Mouse (Mus musculus) cerebral cortex, adult 2 months (tissue): ENCODE measurements around the gene Ifit1bl2.

Experiments used
- WGBS: fragments of 180-500 bp; shearing (Covaris S2); methylation state at CpG from one replicate; pipeline ENCODE4 v1.1.7; 2018; 5-methylcytosine and 5-hydroxymethylcytosine counted together

Ifit1bl2 gene

DNA sequence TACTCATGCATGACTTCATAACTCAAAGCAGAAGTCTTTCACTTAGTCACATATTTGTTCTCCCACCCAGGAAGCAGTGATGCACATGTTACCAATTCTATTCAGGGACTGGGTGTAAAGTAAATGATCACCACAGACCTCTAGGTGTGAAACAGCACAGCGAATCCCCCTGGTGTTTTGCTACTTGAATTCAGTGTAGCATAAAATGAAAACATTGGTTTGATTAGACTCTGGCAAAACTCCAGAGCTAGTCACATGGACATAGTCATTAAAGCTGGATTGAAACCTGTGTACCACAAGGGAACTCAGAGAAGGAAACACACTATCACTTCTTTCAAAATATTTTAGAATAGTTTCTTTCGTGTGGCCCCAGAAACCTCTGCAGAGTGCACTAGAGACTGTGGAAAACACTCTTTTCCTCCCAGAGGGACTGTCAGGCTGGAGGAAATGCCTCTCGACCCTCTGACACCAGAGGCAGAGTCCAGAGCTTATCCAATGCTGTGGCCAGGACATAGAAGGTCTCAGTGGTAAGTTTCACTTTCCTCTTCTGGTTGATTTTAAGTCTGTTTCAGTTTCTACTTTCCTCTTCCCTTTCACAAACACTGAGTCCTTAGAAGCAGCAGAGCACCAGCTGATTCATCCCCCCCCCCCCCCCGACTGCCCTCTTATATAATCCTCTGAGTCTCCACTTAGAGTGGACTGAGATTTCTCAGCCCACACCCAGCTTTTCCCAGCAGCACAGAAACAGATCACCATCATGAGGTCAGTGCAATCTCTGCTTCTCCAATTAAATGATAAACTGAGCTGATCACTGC is 33.1 kb downstream of the Ifit1bl2 start, which contains the start of gene Ifit3b:
Ifit3b (plus strand) TSS at position 734 of the 815 bp plus-strand sequence.
- 24% methylated on average over 4 of the region's 4 CpGs for WGBS

DNA sequence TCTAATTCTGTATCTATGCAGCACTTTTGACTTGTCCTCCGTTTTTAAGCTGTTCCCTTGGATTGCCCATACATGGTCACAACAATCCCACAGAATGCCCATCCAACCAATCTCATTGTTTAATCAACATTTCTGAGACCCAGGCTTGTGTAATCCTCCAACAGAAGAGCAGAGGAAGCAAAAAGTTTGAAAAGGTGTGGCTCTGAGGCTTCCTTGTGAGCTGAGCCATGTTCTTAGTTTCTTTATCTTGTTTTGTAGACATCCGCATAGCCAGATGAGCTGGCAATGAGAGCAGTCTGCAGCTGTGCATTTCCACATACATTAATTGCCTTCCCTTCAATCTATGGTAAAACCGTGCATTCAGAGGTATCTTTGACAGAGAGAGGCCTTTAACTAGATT is 35.1 kb downstream of the Ifit1bl2 start:
- WGBS = 93% methylated on average over 3 of the region's 3 CpGs

DNA sequence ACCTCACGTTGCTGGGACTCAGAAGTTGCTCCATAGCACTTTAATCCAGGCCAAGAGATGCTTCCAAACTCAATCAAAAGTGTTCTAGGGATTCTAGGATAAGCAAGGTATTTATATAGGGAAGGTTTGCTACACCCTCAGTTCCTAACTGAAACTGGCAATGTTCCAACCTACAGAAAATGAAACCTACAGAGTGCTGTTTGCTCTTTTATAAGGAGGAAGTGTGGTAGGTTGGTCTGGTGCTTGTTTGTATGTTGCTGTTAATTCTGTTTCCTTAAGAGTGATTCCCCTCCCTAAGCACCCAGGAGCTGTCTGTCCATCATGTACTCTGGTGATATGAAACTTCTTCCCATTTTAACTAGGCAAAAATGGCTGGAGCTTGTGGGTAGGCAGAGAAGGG is 38.7 kb downstream of the Ifit1bl2 start, which contains the start of gene Ifit1bl1:
Ifit1bl1 (minus strand) TSS at position 69 of the 400 bp plus-strand sequence.
- 57% methylated on average over 1 of the region's 1 CpGs for WGBS

DNA sequence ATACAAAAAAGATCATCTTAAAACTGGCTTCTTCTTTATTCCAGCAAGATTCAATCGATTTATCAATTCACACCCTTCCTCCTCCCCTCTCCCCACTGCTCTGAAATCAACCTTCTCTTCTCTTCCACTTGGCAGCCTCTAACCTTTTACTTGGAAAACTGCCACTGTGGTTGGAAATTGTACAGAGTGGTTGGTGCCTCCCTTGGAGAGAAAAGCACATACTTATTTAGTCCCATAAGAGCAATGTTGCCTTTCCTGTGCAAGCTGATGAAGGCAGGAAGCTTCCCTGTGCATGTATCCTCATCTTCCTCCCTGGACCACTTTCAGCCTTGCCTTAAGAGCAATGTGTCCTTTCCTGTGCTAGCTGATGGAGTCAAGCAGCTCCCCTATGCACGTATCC is 42.2 kb downstream of the Ifit1bl2 start:
- 60% methylated on average over 2 of the region's 2 CpGs for WGBS

GRCm38 (mm10) chr19:34594523-34594922 is 46.0 kb downstream of the Ifit1bl2 start:
- WGBS = 91% methylated on average over 3 of the region's 3 CpGs

DNA sequence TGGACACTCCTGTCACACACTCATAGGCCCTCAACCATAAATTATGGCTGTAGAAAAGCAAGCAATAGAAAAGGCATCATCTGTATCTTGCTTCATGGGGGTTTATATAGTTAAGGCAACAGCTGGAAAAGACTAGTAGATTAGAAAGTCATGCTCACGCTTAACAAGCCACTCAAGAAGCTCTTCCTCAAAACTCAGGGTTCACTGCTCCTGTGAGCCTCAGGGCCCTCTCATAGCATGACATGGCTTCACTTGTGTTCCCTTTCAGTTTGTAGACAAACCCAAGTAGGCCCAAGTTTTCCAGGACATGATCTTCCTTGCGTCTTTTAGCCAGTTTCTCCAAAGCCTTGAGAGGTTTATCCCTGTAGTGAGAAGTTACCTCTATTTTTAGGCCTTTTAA is 47.1 kb downstream of the Ifit1bl2 start:
- WGBS = 93% methylated on average over 2 of the region's 2 CpGs

DNA sequence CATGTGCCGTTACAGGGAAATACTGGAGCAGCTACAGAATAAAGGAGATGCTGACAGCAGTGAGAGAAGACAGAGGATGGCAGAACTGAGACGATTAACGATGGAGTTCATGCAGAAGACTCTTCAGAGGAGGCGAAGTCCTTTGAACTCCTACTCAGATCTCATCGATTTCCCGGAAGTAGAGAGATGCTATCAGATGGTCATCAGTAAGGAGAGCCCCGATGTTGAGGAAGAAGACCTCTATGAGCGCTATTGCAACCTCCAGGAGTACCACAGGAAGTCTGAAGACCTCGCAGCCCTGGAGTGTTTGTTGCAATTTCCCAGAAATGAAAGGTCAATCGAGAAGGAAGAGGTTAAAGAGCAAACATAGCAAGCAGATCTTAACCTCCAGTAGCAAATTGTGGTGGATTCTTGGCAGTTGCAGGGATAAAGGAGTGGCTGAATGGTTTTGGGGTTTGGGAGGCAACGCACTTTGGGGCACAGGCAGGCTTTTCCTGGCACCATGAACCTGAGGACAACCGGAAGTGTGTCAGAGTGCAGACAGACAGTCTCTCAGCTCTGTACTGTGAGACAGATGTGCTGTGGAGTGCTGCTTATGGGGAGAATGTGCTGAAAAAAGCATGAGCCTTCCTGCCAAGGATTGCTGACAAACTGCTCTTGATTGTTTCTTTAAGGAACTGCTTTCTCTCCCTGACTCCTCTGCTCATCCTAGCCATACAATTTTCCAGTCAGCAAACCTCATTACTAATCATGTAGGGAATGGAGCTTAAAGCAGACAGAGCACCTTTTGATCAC is 52.4 kb downstream of the Ifit1bl2 start:
- 77% methylated on average over 7 of the region's 12 CpGs for WGBS

DNA sequence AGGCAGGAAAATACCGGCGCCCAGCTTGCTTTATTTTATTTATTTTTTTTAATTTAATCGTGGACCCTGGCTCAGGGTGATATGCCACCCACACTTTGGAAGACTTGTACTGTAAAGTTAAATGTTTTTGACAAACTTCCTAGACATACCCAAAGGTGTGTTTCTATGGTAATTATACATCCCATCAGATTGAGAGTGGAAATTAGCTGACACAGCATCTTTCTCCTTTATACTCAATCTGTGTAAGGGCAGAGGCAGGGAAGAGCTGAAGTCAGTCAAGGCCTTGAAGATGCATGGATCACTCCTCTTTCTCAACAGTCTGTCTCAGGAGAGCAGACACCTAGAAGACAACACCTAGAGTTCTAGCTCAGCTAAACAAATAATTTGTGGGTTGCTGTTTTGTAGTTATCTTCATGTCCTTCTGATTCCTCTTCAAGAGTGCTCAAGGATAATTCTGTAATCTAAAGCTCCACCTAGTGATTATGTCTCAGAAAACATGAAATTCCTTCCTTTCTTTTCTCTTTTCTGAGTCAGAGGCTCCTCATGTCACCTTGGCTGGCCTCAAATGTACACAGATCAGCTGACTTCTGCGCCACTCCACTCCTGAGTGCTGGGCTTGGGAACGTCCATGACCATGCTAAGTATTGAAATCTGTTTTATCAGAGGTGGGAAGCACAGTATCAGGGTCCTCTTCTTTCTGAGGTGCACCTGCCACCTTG is 54.6 kb downstream of the Ifit1bl2 start:
- 74% methylated on average over 5 of the region's 5 CpGs for WGBS

DNA sequence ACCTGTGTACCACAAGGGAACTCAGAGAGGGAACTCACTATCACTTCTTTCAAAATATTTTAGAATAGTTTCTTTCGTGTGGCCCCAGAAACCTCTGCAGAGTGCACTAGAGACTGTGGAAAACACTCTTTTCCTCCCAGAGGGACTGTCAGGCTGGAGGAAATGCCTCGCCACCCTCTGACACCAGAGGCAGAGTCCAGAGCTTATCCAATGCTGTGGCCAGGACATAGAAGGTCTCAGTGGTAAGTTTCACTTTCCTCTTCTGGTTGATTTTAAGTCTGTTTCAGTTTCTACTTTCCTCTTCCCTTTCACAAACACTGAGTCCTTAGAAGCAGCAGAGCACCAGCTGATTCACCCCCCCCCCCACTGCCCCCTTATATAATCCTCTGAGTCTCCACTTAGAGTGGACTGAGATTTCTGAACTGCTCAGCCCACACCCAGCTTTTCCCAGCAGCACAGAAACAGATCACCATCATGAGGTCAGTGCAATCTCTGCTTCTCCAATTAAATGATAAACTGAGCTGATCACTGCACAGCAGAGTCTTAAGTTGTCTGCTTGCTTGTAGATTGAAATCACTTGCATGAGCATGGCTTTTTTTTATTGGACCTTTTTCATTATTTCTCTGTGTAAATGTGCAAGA is 57.3 kb downstream of the Ifit1bl2 start, which contains the start of gene Ifit3:
Ifit3 (plus strand) TSS at position 406 of the 641 bp plus-strand sequence.
- WGBS = 53% methylated on average over 2 of the region's 2 CpGs

GRCm38 (mm10) chr19:34582696-34583095 is 57.8 kb downstream of the Ifit1bl2 start:
- 67% methylated on average over 2 of the region's 2 CpGs for WGBS

GRCm38 (mm10) chr19:34577121-34577520 is 63.4 kb downstream of the Ifit1bl2 start:
- WGBS = 56% methylated on average over 1 of the region's 1 CpGs

GRCm38 (mm10) chr19:34573650-34574049 is 66.9 kb downstream of the Ifit1bl2 start:
- WGBS = 95% methylated on average over 5 of the region's 5 CpGs

DNA sequence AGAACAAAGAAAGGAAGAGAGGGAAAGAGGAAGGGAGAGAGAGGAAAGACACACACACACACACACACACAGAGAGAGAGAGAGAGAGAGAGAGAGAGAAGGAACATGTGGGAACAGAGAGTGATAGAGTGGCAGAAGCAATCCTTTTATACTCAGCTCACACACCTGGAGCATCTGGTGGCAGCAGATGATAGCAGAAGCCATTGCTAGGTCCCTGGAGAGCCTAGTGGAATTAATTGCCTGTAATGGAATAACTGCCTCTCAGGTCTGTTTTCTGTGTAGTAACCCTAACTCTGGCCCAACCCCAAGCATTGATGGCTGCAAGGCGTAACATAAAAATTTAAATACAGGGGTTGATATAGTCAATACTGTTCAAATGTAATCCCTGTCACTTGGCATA is 69.5 kb downstream of the Ifit1bl2 start:
- 96% methylated on average over 1 of the region's 1 CpGs for WGBS

GRCm38 (mm10) chr19:34569896-34570476 is 70.6 kb downstream of the Ifit1bl2 start:
- WGBS = 80% methylated on average over 4 of the region's 4 CpGs

DNA sequence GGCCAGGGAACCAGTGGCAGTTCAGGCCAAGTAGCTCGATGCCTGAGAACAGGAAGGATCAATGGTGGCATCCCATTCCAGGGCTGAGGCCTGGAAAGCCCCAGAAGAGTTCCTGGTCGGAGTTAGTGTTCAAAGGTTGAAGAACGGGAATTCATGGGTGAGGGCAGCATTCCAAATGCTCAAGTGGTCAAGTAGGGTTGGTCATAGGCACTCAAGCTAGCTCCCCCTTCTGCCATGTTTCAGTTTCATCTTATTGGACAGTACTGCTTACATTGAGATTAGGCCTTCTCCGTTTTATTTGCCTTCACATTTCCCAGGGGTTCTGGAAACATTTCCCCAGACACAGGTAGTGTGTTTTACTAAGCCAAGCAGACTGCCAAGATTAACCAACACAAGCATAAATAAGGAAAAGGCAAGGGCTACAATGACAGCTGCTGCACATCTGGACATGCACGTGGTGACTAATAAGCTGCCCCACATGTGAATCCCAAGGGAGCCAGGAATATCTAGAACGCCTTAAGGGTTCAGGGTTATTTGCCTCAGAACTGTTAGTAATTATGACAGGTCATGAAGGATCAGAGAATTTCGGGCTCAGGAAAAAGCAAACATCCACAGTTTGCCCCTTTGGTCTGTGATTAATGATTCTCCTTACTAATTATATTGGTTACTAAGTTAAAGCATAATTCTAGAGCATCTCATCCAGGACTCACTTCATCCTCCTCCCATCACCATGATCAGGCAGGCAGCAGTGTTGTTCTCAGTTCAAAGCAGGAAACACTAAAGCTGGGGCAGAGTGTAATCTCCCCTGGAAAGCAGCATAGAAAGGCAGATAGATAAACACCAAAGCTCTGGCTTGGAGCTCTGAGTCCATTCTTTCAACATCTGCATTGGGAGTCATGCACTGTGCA is 71.3 kb downstream of the Ifit1bl2 start:
- WGBS = 85% methylated on average over 7 of the region's 7 CpGs
